Mouse (Mus musculus): ENCODE measurements around the gene Mcrip2.

GRCm38 (mm10) chr17:25841117-25841880, 27.3 kb downstream of the Mcrip2 start, which contains the start of gene Gm20683:
- no peak for TF ChIP-seq CTCF (IDR thresholded peaks at IDR 0.05; ENCODE audit: low read depth, low read length)
- TF ChIP-seq POLR2A (IDR thresholded peaks at IDR 0.05; ENCODE audit: borderline replicate concordance, low read depth, low read length): no peak
